Mouse (Mus musculus): Measurements from ENCODE around the gene Simc1. TPM values are rescaled to one million over a fixed set of nuclear protein-coding genes. Genes with fewer than 3 reads are reported as not detected.
A peak's percentile ranks its signal among the peaks of the same experiment; 100 is the strongest.
"Not testable (repeated sequence)": the region's sequence is repeated elsewhere in the genome, so short reads cannot be mapped to it uniquely, and the experiment has no call there.

Simc1 gene
- total RNA-seq (2021) = 10 to 100 TPM; 17.4 to 19.9 TPM

GRCm38 (mm10) chr13:54503604-54504521 is at the start of gene Simc1:
Gene Simc1, plus strand, starts transcription at chr13:54503779.
- peak; percentile 24 to 79 for DNase-seq (ENCODE audit: extremely low spot score in 1 of 2, low spot score in 2 of 2)
- intact Hi-C loops (cut with DNase I) = no loop called here

- DNase-seq (ENCODE audit: extremely low spot score in 1 of 2, low spot score in 2 of 2) = no peak
- intact Hi-C loops (cut with DNase I) = no loop called here
Measured at GRCm38 (mm10) chr13:54457062-54457461, 46.5 kb upstream of the Simc1 start.

- intact Hi-C loops (cut with DNase I) = no loop called here
- DNase-seq (ENCODE audit: extremely low spot score in 1 of 2, low spot score in 2 of 2) = no peak
Measured at GRCm38 (mm10) chr13:54459282-54459681, 44.3 kb upstream of the Simc1 start.

- intact Hi-C loops (cut with DNase I) = loop anchor here (5.0 kb wide), 1 partner anchor 94 kb away; no protein-coding TSS in a partner anchor
- DNase-seq (ENCODE audit: extremely low spot score in 1 of 2, low spot score in 2 of 2) = peak; percentile 84 to 93
Measured at GRCm38 (mm10) chr13:54468098-54469011, 35.2 kb upstream of the Simc1 start, which contains the start of gene Thoc3. Gene Thoc3, minus strand, starts transcription at chr13:54468849.

- intact Hi-C loops (cut with DNase I) = loop anchor here (5.0 kb wide), 1 partner anchor 93 kb away; no protein-coding TSS in a partner anchor
- no peak for DNase-seq (ENCODE audit: extremely low spot score in 1 of 2, low spot score in 2 of 2)
Measured at GRCm38 (mm10) chr13:54469012-54469354, 34.6 kb upstream of the Simc1 start.

GRCm38 (mm10) chr13:54471967-54472366 is 31.6 kb upstream of the Simc1 start:
- intact Hi-C loops (cut with DNase I) = no loop called here

GRCm38 (mm10) chr13:54474996-54475395 is 28.6 kb upstream of the Simc1 start:
- intact Hi-C loops (cut with DNase I) = no loop called here

More at GRCm38 (mm10) chr13:54471967-54472366, 31.6 kb upstream of the Simc1 start:
- no peak for DNase-seq (ENCODE audit: extremely low spot score in 1 of 2, low spot score in 2 of 2)

GRCm38 (mm10) chr13:54475702-54476101 is 27.9 kb upstream of the Simc1 start:
- no peak for DNase-seq (ENCODE audit: extremely low spot score in 1 of 2, low spot score in 2 of 2)
- intact Hi-C loops (cut with DNase I) = no loop called here

More at GRCm38 (mm10) chr13:54474996-54475395, 28.6 kb upstream of the Simc1 start:
- DNase-seq (ENCODE audit: extremely low spot score in 1 of 2, low spot score in 2 of 2) = no peak

- DNase-seq (ENCODE audit: extremely low spot score in 1 of 2, low spot score in 2 of 2) = peak; percentile 40 to 64
- intact Hi-C loops (cut with DNase I) = no loop called here
Measured at GRCm38 (mm10) chr13:54479286-54479685, 24.3 kb upstream of the Simc1 start.

- intact Hi-C loops (cut with DNase I) = no loop called here
- DNase-seq (ENCODE audit: extremely low spot score in 1 of 2, low spot score in 2 of 2) = no peak
Measured at GRCm38 (mm10) chr13:54481498-54481897, 22.1 kb upstream of the Simc1 start.

- DNase-seq (ENCODE audit: extremely low spot score in 1 of 2, low spot score in 2 of 2) = no peak
- intact Hi-C loops (cut with DNase I) = no loop called here
Measured at GRCm38 (mm10) chr13:54490411-54490810, 13.2 kb upstream of the Simc1 start.

- no peak for DNase-seq (ENCODE audit: extremely low spot score in 1 of 2, low spot score in 2 of 2)
- intact Hi-C loops (cut with DNase I) = no loop called here
Measured at GRCm38 (mm10) chr13:54491381-54491780, 12.2 kb upstream of the Simc1 start.

GRCm38 (mm10) chr13:54499551-54499950 is 4.0 kb upstream of the Simc1 start:
- DNase-seq (ENCODE audit: extremely low spot score in 1 of 2, low spot score in 2 of 2); intact Hi-C loops (cut with DNase I): not testable (repeated sequence)

GRCm38 (mm10) chr13:54501352-54501751 is 2.2 kb upstream of the Simc1 start:
- intact Hi-C loops (cut with DNase I) = no loop called here
- DNase-seq (ENCODE audit: extremely low spot score in 1 of 2, low spot score in 2 of 2) = no peak

- intact Hi-C loops (cut with DNase I) = no loop called here
- DNase-seq (ENCODE audit: extremely low spot score in 1 of 2, low spot score in 2 of 2) = no peak
Measured at GRCm38 (mm10) chr13:54501957-54502690, 1.5 kb upstream of the Simc1 start.

- peak in 1 of 2 experiments; percentile 6 for DNase-seq (ENCODE audit: extremely low spot score in 1 of 2, low spot score in 2 of 2)
- intact Hi-C loops (cut with DNase I) = no loop called here
Measured at GRCm38 (mm10) chr13:54503278-54503603, 338 bp upstream of the Simc1 start.

- no peak for DNase-seq (ENCODE audit: extremely low spot score in 1 of 2, low spot score in 2 of 2)
- intact Hi-C loops (cut with DNase I) = no loop called here
Measured at GRCm38 (mm10) chr13:54504611-54505260, 1.2 kb downstream of the Simc1 start.

- intact Hi-C loops (cut with DNase I) = no loop called here
- peak in 1 of 2 experiments; percentile 56 for DNase-seq (ENCODE audit: extremely low spot score in 1 of 2, low spot score in 2 of 2)
Measured at GRCm38 (mm10) chr13:54505920-54506319, 2.3 kb downstream of the Simc1 start.
